ENCODE assay signal across 9 mouse cellular contexts in the genomic region with DNA sequence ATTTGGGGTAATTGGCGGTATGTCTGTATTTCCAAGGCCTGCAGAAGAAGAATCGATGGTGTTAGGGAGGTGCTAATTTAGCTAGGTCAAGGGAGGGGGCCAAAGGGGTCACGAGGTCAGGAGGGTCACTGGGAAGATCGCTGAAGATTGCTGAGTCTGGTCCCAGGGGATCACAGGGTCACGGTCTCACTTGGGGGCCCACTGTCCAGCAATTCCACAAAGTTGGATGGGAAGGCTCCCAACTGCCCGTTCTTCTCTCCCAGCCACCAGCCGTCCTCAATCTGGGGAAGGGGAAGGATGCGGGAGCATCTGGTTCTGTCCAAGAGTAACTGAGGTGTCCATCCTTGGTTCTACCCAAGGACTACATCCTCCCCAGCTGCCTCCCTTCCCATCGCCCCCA. TPM values are rescaled to one million over a fixed set of nuclear protein-coding genes. Genes with fewer than 3 reads are reported as not detected.
DNase-seq lines count a peak whose midpoint lies in the region; ATAC-seq and TF ChIP-seq lines count a peak whose summit lies in the region.
"Had no signal": no experiment of that assay in that cellular context is flagged by ENCODE, and none has a peak within 500 bp of the region (broad histone marks: within the 10 kb centered on the region; RNA-seq: fewer than 3 reads in every experiment).

No protein-coding gene starts in this region.

- no peak for ATAC-seq in embryonic facial prominence, embryonic 15.5 days (ENCODE audit: insufficient number of reproducible peaks, low FRiP score, low TSS enrichment, low read depth)
- peak; percentile 5; the same call in 1 of the 2 replicates for ATAC-seq in hindbrain, postnatal 0 days
- ATAC-seq in midbrain, embryonic 15.5 days (replicated peaks): peak; percentile 16; the same call in 1 of the 2 replicates
- no peak for ATAC-seq in cerebellum, adult (ENCODE audit: insufficient number of reproducible peaks, low FRiP score, low TSS enrichment)

- 50% methylated on average over 9 of the region's 9 CpGs for WGBS in embryonic facial prominence, embryonic 15.5 days
- WGBS in hindbrain, postnatal 0 days: 64% methylated on average over 8 of the region's 9 CpGs
- WGBS in midbrain, embryonic 15.5 days: 72% methylated on average over 9 of the region's 9 CpGs

- H3K9me3 ChIP-seq in embryonic facial prominence, embryonic 15.5 days (replicated peaks): no peaks in the 10 kb centered on the region
- no peaks in the 10 kb centered on the region for H3K9me3 ChIP-seq in hindbrain, postnatal 0 days (ENCODE audit: low read length)
- H3K9me3 ChIP-seq in midbrain, embryonic 15.5 days: no peaks in the 10 kb centered on the region

- peaks cover 20% of the 10 kb centered on the region for H3K36me3 ChIP-seq in embryonic facial prominence, embryonic 15.5 days
- peaks cover 6% of the 10 kb centered on the region; the same call in 1 of the 2 replicates for H3K36me3 ChIP-seq in hindbrain, postnatal 0 days (ENCODE audit: insufficient read depth, low read length)
- peaks cover 7% of the 10 kb centered on the region; the same call in 1 of the 2 replicates for H3K36me3 ChIP-seq in midbrain, embryonic 15.5 days (replicated peaks)

- peaks cover 28% of the 10 kb centered on the region for H3K4me1 ChIP-seq in embryonic facial prominence, embryonic 15.5 days
- H3K4me1 ChIP-seq in hindbrain, postnatal 0 days (ENCODE audit: insufficient read depth, low read length): 0 out of 2 replicates have a peak, but pooled peaks cover 5% of the 10 kb centered on the region
- peaks cover 11% of the 10 kb centered on the region for H3K4me1 ChIP-seq in midbrain, embryonic 15.5 days

- H3K27ac ChIP-seq in embryonic facial prominence, embryonic 15.5 days (replicated peaks): peak overlapping the region; percentile 91
- no peak overlapping the region for H3K27ac ChIP-seq in hindbrain, postnatal 0 days
- no peak overlapping the region for H3K27ac ChIP-seq in midbrain, embryonic 15.5 days

- no peaks in the 10 kb centered on the region for H3K27me3 ChIP-seq in embryonic facial prominence, embryonic 15.5 days
- no peaks in the 10 kb centered on the region for H3K27me3 ChIP-seq in hindbrain, postnatal 0 days (ENCODE audit: insufficient read depth, low read length)
- H3K27me3 ChIP-seq in midbrain, embryonic 15.5 days (replicated peaks): no peaks in the 10 kb centered on the region

- DNase-seq in kidney, postnatal 10 days: peak; percentile 51
- no peak for DNase-seq in kidney, adult 8-10 months
- no peak for DNase-seq in hindbrain, postnatal 0 days (ENCODE audit: low spot score)
- no peak for DNase-seq in left cerebral cortex, adult 18-20 months (ENCODE audit: low spot score in 2 of 2)
- no peak for DNase-seq in layer of hippocampus, postnatal 36 days

- peak overlapping the region; percentile 56 for H3K4me3 ChIP-seq in embryonic facial prominence, embryonic 15.5 days (replicated peaks)
- peak overlapping the region; percentile 59; the same call in 1 of the 2 replicates for H3K4me3 ChIP-seq in hindbrain, postnatal 0 days (ENCODE audit: low read length)
- no peak overlapping the region for H3K4me3 ChIP-seq in midbrain, embryonic 15.5 days

- no peak for TF ChIP-seq CTCF in hindbrain, postnatal 0 days (IDR thresholded peaks at IDR 0.05; ENCODE audit: low read depth)

- H3K4me2 ChIP-seq in embryonic facial prominence, embryonic 15.5 days (replicated peaks): peak overlapping the region; percentile 98
- peak overlapping the region; percentile 100 for H3K4me2 ChIP-seq in hindbrain, postnatal 0 days (ENCODE audit: low read depth, low read length)
- peak overlapping the region; percentile 96 for H3K4me2 ChIP-seq in midbrain, embryonic 15.5 days

- H3K9ac ChIP-seq in embryonic facial prominence, embryonic 15.5 days: peak overlapping the region; percentile 90
- no peak overlapping the region for H3K9ac ChIP-seq in hindbrain, postnatal 0 days (replicated peaks; ENCODE audit: low read length)
- no peak overlapping the region for H3K9ac ChIP-seq in midbrain, embryonic 15.5 days

RNA-seq across cellular contexts. Expression of a gene that starts 1.3 kb away (rescaled TPM):
- 15.0 and 16.8 TPM in 2 replicates for polyA plus RNA-seq in embryonic facial prominence, embryonic 15.5 days (2015; fragmentation: Nextera tagmentation; extraction: Ambion mirVana)
- total RNA-seq in hindbrain, postnatal 0 days (2014; rRNA removed): 0.63 and 1.2 TPM in 2 replicates
- polyA plus RNA-seq in hindbrain, postnatal 0 days (2015; fragmentation: Nextera tagmentation; extraction: Ambion mirVana): 2.2 and 2.6 TPM in 2 replicates
- 1.3 TPM in 2 replicates for polyA plus RNA-seq in midbrain, embryonic 15.5 days (2015; fragmentation: Nextera tagmentation; extraction: Ambion mirVana)
- under 1 TPM; 0.59 to 0.77 TPM for total RNA-seq in left cerebral cortex, adult 18-20 months (2021)
- total RNA-seq in layer of hippocampus, postnatal 36 days (2021): under 1 TPM; 0.80 to 0.86 TPM
- total RNA-seq: common myeloid progenitor, adult 5-6 weeks had no signal

RNA-seq across cellular contexts. Expression of a gene that starts 14.4 kb away (rescaled TPM):
- 84.3 and 94.6 TPM in 2 replicates for polyA plus RNA-seq in embryonic facial prominence, embryonic 15.5 days (2015; fragmentation: Nextera tagmentation; extraction: Ambion mirVana)
- total RNA-seq in hindbrain, postnatal 0 days (2014; rRNA removed): 24.9 and 25.6 TPM in 2 replicates
- polyA plus RNA-seq in hindbrain, postnatal 0 days (2015; fragmentation: Nextera tagmentation; extraction: Ambion mirVana): 11.6 and 12.3 TPM in 2 replicates
- 11.8 and 12.0 TPM in 2 replicates for polyA plus RNA-seq in midbrain, embryonic 15.5 days (2015; fragmentation: Nextera tagmentation; extraction: Ambion mirVana)
- 1 to 10 TPM; 2.4 to 2.9 TPM for total RNA-seq in left cerebral cortex, adult 18-20 months (2021)
- 1 to 10 TPM; 1.6 to 2.1 TPM for total RNA-seq in layer of hippocampus, postnatal 36 days (2021)

RNA-seq across cellular contexts. Expression of a gene that starts 40.6 kb away (rescaled TPM):
- 191 and 208 TPM in 2 replicates for polyA plus RNA-seq in embryonic facial prominence, embryonic 15.5 days (2015; fragmentation: Nextera tagmentation; extraction: Ambion mirVana)
- total RNA-seq in hindbrain, postnatal 0 days (2014; rRNA removed): 85.7 and 128 TPM in 2 replicates
- polyA plus RNA-seq in hindbrain, postnatal 0 days (2015; fragmentation: Nextera tagmentation; extraction: Ambion mirVana): 108 and 123 TPM in 2 replicates
- polyA plus RNA-seq in midbrain, embryonic 15.5 days (2015; fragmentation: Nextera tagmentation; extraction: Ambion mirVana): 140 and 150 TPM in 2 replicates
- 100 to 1,000 TPM; 132 to 156 TPM for total RNA-seq in left cerebral cortex, adult 18-20 months (2021)
- total RNA-seq in layer of hippocampus, postnatal 36 days (2021): 100 to 1,000 TPM; 148 to 151 TPM

RNA-seq across cellular contexts. Expression of a gene that starts 58.2 kb away (rescaled TPM):
- 37.4 and 38.7 TPM in 2 replicates for polyA plus RNA-seq in embryonic facial prominence, embryonic 15.5 days (2015; fragmentation: Nextera tagmentation; extraction: Ambion mirVana)
- total RNA-seq in hindbrain, postnatal 0 days (2014; rRNA removed): 19.9 and 23.3 TPM in 2 replicates
- polyA plus RNA-seq in hindbrain, postnatal 0 days (2015; fragmentation: Nextera tagmentation; extraction: Ambion mirVana): 17.6 and 19.7 TPM in 2 replicates
- 34.4 and 35.2 TPM in 2 replicates for polyA plus RNA-seq in midbrain, embryonic 15.5 days (2015; fragmentation: Nextera tagmentation; extraction: Ambion mirVana)
- 10 to 100 TPM; 43.5 to 48.3 TPM for total RNA-seq in left cerebral cortex, adult 18-20 months (2021)
- 10 to 100 TPM; 28.5 to 29.0 TPM for total RNA-seq in layer of hippocampus, postnatal 36 days (2021)

Comparison
In these comparisons a context has a peak if more than half of its experiments do, and no peak if none do; other contexts are left out.
1. ATAC-seq: peak in hindbrain, postnatal 0 days (single experiment) and midbrain, embryonic 15.5 days (single experiment); none in embryonic facial prominence, embryonic 15.5 days (single experiment) and cerebellum, adult (single experiment).
2. Peak in every context shown above with its lines, with median percentiles within 50 percentile points of each other: H3K4me2 ChIP-seq.